Mouse (Mus musculus): ENCODE measurements around the gene Bpi.

The Bpi gene

DNA sequence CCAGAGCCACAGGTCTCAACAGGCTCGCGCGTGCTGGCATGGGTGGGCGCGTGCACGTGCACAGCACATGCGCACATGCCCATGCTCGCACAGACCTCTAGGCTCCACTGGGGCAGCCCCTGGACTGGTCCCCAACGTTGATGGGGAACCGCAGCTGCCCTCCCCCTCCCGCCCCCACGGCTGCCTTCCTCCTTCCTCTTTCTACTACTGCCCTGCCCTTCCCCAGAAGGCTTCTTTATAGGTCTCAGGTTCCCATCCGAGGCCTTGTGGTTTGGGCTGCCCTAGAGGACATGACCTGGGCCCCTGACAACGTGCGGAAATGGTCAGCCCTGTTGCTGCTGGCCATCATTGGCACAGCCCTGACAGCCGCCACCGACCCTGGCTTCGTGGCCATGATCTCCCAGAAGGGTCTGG lies at the start of gene Bpi:
Gene Bpi (plus strand): TSS at position 90 of the 414 bp plus-strand sequence.
- peak; percentile 40 to 42 for DNase-seq

GRCm38 (mm10) chr2:158209776-158210175 lies 48.1 kb upstream of the Bpi start:
- no peak for DNase-seq

GRCm38 (mm10) chr2:158210503-158210902 lies 47.4 kb upstream of the Bpi start:
- DNase-seq = peak; percentile 52 to 60

- DNase-seq = no peak
Observed at GRCm38 (mm10) chr2:158210958-158211357, 46.9 kb upstream of the Bpi start.

DNA sequence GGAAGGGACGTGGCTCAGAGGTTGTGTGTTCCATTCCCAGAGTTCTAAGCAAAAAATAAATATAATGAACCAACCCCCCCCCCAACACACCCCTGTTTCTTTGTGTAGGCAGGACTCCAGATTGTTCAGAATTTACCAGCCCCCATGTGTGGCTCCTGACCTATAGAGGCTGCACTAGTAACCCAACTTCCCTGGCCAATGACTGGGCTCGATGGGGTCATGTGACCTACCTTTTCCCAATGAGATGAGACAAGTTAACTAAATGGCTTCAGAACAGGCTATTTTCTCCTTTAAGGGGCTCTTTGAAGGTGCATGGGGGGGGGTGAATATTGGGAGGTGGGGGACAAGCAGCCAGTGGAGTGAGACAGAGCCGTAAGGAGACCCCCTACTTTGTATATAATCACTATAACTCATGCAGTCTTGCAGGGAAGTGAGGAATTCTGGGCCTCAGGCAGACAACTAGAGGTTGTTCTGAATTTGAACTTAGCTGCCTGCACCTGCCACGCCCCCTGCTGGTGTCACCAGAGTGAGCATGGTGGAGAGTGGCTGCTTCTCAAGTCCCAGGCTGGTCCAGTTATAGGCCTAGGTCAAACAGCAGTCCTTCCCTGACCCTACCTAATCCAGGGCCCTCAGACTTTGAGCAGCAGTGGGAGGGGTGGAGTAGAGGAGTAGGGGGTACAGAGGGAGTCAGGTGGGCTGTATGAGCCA lies 46.0 kb upstream of the Bpi start:
- peak; percentile 27 to 33 for DNase-seq

DNA sequence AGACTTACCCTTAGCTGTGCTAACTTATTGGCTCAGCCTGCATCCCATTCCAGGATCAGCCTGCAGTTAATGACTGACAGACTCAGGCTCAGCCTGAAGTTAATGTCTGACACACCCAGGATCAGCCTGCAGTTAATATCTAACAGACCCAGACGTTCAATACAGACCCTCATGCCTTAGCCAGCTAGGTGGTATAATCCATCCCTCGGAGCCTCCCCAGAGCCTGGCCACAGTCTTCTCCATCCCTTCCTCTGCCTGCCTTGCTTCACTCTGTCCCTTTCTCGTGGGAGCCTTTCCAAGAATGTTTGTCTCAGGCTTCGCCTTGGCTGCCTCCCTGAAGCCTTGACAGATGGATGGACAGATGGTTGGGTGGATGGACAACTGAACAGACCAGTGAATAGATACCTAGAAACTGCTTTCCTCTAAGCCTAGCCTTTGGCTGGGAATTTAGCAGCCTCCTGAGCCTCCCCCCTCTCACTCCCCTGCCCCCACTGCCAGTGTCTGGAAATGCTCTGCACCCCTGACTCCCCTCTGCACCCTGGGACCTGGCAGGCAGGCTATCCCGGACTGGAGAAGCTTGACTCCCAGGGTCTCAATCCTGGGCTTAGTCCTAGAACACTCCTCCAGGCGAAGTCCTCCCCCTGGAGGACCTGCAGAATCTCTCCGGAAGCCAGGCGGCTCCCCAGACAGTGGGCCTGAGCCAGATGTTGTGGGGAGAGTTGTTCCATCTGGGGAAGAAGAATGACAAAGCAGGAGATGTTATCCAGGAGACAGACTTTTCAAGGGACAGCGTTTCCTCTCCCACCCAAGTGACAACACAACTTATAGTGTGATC lies 42.4 kb upstream of the Bpi start:
- no peak for DNase-seq

GRCm38 (mm10) chr2:158216510-158216909 lies 41.4 kb upstream of the Bpi start:
- no peak for DNase-seq

DNA sequence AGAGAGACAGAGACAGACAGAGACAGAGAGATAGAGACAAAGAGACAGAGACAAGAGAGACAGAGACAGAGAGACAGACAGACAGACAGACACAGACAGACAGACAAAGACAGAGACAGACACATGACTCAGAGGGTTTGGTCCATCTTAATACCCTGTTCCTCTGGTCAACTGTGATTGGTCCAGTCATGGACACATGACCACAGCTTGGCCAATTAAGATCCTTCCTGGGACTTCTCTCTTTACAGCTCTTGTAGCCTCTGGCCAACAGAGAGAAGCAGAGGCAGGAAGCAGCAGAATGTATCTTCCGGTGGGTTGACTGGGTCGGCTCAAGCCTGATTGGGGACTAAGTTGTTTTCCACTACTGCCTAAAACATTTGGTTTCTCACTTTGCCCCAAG lies 38.3 kb upstream of the Bpi start:
- no peak for DNase-seq

GRCm38 (mm10) chr2:158221446-158222084 lies 36.3 kb upstream of the Bpi start:
- no peak for DNase-seq

DNA sequence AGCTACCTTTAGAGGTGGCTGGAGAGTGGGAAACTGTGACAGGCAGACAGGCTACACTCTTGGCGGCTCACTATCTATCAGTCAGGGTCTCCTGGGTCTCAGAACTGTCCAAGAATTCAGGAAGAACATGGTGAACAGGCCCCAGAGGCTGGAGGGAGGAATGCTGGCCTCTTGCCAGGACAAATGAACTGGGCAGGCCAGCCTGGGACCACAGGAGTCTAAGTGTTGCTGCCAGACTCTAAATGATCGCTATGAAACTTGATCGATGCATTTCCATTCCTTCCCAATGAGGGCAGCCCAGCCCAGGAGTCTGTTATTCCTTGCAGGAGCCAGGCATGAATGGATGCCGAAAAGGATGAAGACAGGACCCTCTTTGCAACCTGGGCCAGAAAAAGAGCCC lies 35.2 kb upstream of the Bpi start:
- DNase-seq = no peak

DNA sequence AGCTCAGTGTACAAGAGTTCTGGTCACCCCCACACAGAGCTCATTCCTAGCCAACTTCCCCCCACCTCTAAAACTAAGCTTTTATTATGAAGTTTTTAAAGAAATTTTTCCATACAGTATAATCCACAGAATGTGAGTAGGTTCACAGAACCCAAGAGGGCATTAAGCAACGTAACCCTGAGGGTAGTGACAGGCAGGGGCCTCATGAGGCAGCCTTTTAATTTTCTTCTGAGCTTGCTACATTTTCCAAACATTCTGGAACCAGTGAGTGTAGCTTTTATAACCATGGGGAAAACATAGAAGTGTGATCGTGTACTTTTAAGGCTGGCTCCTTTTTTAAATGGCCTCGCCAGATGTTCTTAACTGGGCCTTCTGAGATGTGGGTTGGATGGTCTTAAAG lies 34.4 kb upstream of the Bpi start:
- no peak for DNase-seq

GRCm38 (mm10) chr2:158225301-158225700 lies 32.6 kb upstream of the Bpi start:
- DNase-seq = no peak

DNA sequence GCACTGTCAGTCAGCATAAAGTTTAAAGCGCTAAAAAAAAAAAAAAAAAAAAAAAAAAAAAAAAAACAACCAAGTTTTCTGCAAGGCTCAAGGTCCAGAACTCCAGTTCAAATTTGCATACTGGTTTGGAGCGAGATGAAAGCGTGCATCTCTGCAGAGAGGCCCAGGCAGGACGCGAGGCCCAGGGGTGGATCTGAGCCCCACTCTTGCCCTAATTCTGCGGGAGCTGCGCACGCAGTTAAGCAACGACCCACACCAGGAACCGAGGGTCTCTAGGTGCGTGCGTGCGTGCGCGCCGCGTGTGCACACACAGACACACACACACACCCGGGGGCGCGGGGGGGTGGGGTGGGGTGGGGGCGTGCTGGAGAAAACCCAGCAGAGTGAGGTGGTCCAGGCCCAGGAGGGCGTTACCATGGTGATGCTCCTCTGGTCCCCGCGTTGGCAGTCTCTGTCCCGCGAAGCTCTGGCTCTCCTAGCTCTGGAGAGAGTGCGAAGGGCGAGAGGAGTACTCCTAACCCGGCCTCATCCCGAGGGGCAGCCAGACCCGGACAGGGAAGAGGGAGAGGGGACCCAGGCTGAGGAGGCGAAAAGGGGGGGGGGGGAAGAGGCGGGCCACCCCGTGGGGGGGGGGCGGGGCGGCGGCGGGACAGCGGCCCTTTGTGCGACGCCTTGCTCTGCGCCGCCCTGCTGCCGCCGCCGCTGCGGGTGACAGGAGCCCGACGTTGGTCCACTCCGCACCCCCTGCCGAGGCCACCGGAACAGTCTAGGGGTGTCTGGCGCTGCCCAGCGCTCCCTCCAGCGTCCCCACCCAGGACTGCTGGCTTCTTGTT lies 29.0 kb upstream of the Bpi start, which contains the start of gene D630003M21Rik:
Gene D630003M21Rik (minus strand): TSS at position 553 of the 833 bp plus-strand sequence.
- no peak for DNase-seq

GRCm38 (mm10) chr2:158229503-158229892 lies 28.4 kb upstream of the Bpi start:
- no peak for DNase-seq

- no peak for DNase-seq
Observed at GRCm38 (mm10) chr2:158230617-158231016, 27.3 kb upstream of the Bpi start.

- no peak for DNase-seq
Observed at GRCm38 (mm10) chr2:158231071-158231470, 26.8 kb upstream of the Bpi start.

DNA sequence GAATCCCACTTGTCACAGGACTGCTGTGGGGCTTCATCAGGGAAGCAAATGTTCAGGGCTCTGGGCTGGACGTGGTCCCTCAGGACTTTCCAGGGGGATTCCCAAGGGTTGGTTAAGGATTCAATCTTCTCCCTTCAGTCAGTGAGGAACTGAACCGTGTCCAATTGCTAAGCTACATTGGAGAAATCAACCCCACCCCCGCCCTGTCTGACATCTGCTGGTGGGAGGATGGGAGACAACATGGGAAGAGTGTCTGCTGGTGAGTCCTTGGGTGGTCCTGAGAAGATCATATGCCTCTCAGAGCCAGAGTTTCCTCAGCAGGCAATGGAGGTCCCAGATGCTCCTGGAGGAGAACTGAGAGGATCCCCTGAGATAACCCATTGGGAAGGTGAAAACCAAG lies 25.5 kb upstream of the Bpi start:
- DNase-seq = no peak

DNA sequence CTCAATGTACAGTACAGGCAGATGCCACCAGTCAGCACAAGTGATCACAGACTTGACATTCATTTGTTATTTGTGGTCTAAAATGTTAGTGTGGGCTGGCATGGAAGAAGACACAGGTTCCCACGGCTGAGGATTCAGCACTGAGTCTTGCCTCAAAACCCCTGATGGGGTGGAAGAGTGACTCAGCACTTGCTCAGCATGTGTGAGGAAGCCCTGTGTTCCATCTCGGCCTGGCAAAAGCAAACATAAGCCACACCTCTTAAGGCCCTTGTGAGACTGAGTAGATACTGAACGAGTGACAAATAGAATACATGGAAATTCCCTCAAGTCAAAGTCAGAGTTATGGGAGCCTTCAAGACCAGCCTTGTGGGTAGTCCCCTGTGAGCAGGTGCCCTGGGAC lies 24.8 kb upstream of the Bpi start:
- DNase-seq = no peak

GRCm38 (mm10) chr2:158236698-158237097 lies 21.2 kb upstream of the Bpi start:
- DNase-seq = no peak

- no peak for DNase-seq
Observed at GRCm38 (mm10) chr2:158238101-158238500, 19.8 kb upstream of the Bpi start.

- DNase-seq = no peak
Observed at GRCm38 (mm10) chr2:158241126-158241738, 16.7 kb upstream of the Bpi start.

DNA sequence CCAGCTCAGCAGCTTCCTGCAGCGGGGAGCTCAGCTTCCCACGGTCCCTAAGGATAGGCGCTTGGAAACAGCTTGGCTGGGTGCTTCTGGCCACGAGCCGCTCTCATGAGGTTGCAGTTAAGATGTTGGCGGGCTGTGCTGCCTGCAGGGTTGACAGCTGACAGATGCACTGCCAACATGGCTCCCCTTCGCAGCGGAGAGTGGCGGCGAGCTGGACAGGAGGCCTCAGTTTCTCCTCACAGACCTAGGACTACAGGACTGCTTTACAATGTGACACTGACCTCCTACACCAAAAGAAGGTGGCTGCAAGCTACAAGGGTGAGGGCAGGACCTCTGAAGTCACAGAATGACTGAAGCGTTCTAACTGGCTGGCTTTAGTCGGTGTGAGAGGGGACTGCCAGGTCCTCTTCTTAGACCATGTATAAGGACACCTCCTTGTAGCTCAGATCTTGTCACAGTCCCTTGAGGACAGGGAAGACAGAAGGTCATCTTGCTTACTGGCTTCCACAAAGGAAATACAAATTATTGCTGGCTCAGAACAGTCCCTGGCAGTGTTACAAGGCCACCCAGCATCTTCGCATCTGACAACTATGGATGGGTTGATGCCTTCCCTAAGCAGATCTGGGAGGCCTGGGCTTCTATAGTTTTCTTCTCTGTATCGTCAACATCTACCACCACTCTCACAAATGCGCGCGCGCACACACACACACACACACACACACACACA lies 15.6 kb upstream of the Bpi start:
- DNase-seq = no peak

Data from B cell, adult 2 months (primary cell).